Mouse (Mus musculus): Measurements from ENCODE around the gene Olfr175-ps1. TPM values are rescaled to one million over a fixed set of nuclear protein-coding genes. Genes with fewer than 3 reads are reported as not detected.

Gene Olfr175-ps1
- not detected for total RNA-seq (2021)
- long read RNA-seq, experiment 1, result 0 reads
- long read RNA-seq, experiment 2, result 0 reads

DNA sequence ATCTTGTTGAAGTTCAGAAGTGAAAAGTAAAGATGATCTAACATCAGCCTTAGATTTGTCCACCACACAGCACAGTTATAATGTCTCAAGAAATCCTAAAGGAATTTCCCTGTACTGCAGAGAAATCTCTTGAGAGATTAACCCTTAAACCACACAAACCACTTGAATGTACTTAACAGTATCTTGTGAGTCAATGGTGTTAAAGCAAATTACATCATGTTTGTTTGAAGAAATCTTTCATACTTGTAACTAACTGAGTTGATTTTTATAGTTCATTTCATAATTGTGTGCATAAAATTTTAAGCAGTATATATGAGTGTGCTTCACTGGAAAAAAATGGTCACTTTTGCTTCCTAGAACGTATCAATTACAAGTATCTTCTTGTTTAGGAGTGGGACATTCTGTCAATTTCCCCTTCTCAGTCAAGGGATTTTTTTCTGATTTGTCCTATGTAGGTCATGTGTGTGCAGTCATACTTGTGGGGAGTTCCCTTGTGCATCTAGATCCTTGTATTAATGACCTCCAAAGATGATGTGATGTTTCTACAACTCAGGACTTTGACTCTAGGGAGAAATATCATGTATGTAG lies at the start of gene Olfr175-ps1:
TSS of gene Olfr175-ps1 (minus strand) at position 51 of the 588 bp plus-strand sequence.
- DNase-seq, result no peak

DNA sequence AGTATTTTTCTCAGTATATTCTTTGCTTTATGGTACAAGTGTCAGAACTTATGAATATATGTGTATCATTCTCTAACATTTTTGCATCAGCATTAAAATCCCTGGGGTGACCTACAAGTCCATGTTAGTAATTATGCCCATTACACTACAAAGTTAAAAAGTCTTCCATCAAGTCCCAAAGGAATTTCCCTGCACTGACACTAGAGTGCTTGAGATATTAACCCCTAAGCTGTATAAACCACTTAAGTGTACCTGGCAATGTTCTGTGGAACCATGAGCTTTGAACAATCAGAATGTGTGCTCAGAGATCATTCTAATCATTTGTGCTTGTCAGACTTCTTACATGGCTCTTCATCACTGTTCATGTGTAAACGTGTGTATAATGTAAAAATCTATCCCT lies 48.1 kb upstream of the Olfr175-ps1 start, which contains the start of gene Olfr177:
TSS of gene Olfr177 (minus strand) at position 101 of the 400 bp plus-strand sequence.
- DNase-seq, result no peak

- no peak for DNase-seq
Measured at GRCm38 (mm10) chr16:58861479-58861878, 34.9 kb upstream of the Olfr175-ps1 start.

DNA sequence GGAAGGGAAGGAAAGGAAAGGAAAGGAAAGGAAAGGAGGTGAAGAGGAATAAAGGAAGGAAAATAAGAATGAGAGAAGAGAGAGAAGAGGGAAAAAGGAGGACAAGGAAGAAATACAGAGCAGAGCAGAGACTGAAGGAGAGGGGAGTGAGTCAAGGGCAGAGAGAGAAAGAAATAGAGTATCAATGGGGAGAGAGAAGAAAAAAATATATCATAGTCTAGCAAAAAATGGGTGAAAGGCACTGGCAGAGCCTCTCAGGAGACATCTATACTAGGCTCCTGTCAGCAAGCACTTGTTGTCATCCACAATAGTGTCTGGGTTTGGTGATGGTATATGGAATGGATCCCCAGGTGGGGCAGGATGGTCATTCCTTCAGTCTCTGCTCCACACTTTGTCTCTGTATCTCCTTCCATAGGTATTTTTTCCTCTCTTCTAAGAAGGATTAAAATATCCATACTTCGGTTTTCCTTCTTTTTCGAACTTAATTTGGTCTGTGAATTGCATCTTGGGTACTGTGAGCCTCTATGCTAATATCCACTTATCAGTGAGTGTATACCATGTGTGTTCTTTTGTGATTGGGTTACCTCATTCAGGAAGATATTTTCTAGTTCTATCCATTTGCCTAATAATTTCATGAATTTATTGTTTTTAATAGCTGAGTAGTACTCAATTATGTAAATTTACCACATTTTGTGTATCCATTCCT lies 33.6 kb upstream of the Olfr175-ps1 start:
- DNase-seq, result no peak

DNA sequence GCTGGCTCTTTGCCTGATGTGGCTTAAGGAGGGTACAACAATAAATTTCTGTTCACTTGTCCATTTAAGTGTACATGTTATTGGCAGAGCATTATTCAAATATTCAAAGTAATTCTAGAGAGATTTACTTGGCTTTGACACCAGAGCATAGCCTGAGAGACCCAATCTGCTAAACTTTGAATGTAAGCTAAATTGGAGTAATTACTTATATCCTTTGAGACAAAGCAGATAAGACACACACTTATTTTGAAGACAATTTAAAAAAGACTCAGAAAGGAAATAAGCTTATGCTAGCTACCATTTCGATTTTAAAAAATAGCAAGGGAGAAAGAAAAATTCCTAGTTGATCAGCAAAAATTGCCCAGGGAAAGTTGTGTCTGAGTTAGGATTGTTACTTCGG lies 26.4 kb downstream of the Olfr175-ps1 start, which contains the start of gene Olfr173:
TSS of gene Olfr173 (minus strand) at position 101 of the 400 bp plus-strand sequence.
- no peak for DNase-seq

Other genes starting within 250 kb of the Olfr175-ps1 start
- not detected for gene Gm813, start 209.8 kb downstream of the Olfr175-ps1 start, total RNA-seq (2021)
- not detected for gene E330017A01Rik, start 188.0 kb downstream of the Olfr175-ps1 start, total RNA-seq (2021)
- gene Cpox, start 156.5 kb downstream of the Olfr175-ps1 start, total RNA-seq (2021), result 10 to 100 TPM; 17.0 to 18.9 TPM
- not detected for gene Gpr15, start 107.7 kb downstream of the Olfr175-ps1 start, total RNA-seq (2021)
- 10 to 100 TPM; 67.0 to 92.3 TPM for gene Cldnd1, start 98.9 kb downstream of the Olfr175-ps1 start, total RNA-seq (2021)
- not detected for gene Olfr172, start 63.6 kb downstream of the Olfr175-ps1 start, total RNA-seq (2021)
- gene Olfr173, start 26.5 kb downstream of the Olfr175-ps1 start, total RNA-seq (2021), result not detected
- gene Olfr177, start 48.0 kb upstream of the Olfr175-ps1 start, total RNA-seq (2021), result not detected
- not detected for gene Olfr178, start 65.3 kb upstream of the Olfr175-ps1 start, total RNA-seq (2021)
- gene Olfr181, start 102.0 kb upstream of the Olfr175-ps1 start, total RNA-seq (2021), result not detected
- gene Olfr180, start 102.6 kb upstream of the Olfr175-ps1 start, total RNA-seq (2021), result not detected
- not detected for gene Olfr183, start 168.6 kb upstream of the Olfr175-ps1 start, total RNA-seq (2021)
- not detected for gene Olfr186, start 203.5 kb upstream of the Olfr175-ps1 start, total RNA-seq (2021)
- gene Olfr187, start 213.0 kb upstream of the Olfr175-ps1 start, total RNA-seq (2021), result not detected

Data from adrenal gland, postnatal 36 days (tissue).